Mouse (Mus musculus): ENCODE data around the gene Kras.

Gene Kras

DNA sequence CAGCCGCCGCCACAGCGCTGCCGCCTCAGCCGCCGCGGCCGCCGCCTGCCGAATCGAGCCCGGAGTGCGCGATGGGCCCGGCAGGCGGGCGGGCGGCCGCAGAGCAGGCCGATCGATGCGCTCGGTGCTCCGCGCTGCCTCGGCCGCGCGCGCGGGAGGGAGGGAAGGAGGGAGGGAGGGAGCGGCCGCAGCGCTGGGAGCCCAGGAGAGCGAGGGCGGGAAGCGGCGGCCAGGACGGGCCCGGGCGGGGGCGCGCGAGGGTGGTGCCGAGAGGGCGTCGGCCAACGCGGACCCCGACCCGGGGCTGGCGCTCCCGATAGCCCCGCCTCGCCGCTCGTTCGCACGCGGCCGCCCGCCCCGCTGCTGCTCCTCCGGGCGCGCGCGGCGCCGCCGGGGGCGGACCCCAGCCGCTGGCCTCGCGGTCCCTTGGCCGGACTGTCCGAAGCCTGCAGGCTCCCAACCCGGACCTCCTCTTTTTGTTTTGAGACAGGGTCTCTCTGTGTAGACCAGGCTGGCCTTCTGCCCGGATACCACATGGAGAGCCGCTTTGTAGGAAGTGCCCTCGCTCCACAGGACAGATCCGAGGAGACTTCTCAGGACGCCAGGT, at the start of gene Kras:
TSS of gene Kras (minus strand) at position 55 of the 607 bp plus-strand sequence.
- peak; percentile 87 to 95 for DNase-seq

DNA sequence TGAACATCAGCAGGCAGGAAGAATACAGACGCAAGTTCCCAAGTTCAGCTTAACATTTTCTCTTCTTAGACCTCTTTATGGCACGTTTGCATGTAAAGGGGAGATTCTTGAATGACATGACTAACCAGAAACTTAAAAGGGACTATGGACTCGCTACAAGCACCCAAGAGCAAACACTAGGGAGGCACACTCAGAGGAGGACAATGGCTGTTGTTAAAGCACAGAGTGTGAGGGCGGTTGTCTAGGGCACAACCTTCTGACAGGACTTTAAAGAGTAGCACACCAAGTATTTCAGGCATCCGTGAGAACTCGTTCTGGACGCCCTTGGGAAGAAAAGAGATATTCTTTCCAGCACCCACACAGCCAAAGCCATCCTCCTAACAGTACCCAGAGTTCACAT, 47.6 kb upstream of the Kras start:
- DNase-seq, result no peak

DNA sequence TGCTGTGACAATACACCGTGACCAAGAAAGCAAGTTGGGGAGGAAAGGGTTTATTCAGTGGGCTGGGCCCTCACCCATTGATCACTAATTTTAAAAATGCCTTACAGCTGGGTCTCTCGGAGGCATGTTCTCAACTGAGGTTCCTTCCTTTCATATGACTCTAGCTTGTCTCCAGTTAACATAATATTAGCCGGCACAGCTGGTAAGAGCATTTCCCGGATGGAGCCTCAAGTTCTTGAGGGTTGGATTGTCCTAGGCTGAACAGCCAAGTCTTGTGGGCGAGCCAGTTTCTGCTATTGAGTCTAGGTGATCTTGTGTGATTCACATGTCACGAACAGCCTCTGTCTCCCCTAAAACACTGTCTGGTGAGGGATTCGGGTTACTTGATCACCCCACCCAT, 46.9 kb upstream of the Kras start:
- DNase-seq, result no peak

DNA sequence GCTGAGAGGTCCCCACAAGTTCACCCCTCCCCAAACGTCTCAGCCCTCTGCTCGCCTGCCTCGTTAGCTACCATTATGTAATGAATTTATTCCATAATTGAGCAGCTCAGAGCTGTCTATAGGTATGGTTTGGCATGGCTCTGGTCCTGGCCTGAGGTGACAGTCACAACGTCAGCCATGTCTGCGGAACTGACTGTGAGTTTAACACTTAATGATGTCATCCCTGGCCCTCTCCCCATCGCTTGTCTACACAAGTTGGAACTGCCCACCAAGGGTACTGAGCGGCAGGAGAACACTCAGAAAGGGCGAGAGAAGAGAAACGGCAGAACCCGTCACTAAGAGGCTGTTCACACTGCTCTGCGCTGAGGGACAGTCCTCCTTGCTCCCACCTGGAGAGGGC, 45.1 kb upstream of the Kras start:
- DNase-seq, result no peak

DNA sequence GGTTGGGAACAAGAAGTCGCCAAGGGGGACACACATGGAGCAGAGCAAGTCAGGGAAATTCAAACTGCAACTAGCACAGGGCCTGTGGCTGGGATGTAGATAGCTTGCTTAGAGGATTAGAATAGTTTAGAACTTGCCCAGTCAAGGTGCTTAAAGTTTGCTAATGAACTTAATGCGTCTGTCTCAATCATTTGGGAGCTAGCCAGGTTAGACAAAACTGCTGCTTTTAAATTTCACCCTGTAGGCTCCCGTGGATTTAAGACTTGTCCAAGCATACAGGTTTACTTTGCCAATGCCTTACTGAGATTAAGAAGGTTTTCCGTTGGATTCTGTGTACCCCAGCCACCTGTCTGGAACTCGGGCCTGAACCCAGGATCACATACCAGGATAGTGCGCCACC, 43.1 kb upstream of the Kras start:
- no peak for DNase-seq

DNA sequence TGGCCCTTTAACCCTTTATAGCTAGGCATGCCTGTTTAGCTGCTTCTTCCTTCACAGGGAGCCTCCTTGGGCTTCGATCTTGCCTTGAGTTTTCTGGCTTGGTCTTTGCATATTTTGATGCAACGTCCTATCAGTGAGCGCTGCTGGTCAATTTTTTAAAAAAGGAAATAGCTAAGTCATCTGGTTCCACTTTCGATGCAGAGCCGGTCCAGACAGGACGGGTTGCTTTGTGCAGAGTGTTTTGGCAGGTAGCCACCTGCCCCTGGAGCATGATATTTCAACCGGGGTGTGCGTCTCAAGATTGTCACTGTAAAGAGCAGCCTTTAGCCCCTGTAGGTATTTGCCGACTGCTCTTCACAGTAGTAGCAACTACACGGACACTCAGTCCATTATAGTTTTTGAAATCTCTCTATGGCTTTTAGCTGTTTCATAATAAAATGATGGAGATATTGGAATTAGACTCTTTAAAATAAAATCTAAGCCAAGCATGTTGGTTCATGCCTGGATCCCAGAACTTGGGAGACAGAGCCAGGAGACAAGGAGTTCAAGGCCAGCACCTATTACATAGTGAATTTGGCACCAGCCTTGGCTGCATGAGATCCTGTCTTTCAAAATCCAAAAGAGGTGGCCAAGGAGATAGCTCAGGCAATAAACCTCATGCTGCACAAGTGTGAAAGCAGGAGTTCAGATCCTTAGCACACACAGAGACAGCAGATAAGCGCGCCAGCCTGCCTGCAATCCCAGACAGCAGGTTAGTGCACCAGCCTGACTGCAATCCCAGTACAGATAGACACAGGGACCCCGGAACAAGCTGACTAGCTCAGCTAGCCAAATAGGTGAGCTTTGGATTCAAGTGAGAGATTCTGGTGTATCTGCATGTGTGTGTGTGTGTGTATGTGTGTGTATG, 41.6 kb upstream of the Kras start:
- DNase-seq, result no peak

DNA sequence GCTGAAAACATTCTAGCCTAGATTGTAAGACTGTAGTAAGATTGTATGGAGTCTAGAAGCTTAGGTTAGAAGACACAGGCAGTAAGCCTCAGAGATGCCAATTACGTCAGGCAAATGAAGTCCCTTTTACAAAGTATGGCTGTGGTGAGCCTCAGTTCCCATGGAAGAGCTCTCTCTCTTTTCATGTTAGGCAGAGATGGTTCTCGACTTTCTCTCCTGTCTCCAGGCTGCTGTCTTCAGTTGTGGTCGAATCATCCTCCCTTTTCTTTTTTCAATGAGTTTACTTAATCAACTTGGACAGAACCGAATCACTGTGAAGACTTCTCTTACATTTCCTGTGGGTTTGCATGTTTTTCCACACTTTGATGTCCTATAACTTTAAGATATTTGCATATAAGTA, 35.6 kb upstream of the Kras start:
- no peak for DNase-seq

DNA sequence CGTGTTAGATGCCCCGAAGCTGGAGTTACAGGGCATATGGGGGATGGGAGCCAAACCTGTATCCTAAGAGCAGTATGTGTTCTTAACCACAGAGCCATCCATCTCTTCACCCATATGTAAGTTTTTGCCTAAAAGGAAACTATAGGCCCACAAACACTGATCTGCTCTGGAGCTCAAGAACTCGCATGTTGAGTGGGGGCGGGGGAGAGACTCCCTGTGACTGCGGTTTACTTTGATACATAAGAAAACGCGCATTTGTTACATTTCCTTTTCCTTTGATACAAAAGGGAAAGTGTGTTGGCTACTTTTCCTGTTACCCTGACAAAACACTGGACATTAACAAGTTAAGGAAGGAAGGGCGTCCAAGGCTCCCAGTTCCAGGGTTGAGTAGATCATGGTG, 34.2 kb upstream of the Kras start:
- DNase-seq, result no peak

DNA sequence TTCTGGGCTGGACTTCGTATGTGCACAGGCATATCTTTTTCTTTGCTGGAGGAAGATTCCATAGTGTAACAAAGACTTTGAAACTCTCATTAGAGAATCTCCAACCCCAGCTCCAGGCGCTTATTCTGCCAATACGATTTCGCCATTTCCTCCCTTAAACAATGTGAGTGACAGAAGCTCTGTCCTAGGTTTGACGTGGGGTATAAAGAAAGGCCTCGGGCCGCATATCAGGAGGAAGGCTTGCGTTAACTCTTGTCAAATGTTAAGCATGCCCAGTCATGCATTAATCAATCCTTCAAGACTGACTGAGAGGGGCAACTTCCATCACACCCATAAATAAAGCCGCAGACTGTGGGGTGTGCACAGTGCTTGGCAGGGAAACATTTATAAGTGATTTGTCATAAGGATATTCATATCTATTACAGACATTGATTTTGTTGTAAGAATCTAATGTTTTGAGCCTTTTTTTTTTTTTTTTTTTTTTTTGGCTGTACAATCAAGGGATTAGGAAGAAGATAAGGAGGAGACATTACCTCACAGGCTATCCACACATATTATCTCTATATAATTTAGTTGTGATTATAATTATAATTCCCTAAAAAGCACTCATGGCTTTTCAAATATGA, 27.2 kb upstream of the Kras start:
- DNase-seq, result no peak

DNA sequence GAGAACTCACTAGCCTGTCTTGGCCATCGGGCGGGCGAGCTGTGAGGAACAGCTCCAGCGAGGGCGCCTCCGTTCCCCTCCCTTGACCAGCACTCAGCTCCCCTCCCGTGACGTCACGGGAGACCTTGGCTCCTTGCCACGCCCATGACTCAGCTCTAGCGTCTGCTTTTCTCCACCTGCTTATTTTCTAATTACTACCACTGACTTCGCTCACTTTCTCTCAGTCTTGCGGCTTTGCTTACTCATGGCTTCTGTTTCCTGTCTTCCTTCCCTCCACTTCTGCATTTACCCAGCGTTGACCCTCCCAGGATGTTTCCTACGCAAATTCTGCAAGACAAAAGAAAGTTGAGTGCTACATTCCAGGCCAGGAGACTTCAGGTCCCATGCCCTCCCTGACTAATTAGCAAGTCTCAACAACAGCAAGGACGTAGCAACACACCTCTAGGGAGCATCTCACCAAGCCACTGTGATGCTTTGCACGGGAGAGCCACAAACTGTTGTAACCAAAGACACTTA, 26.3 kb upstream of the Kras start:
- peak; percentile 38 to 52 for DNase-seq

DNA sequence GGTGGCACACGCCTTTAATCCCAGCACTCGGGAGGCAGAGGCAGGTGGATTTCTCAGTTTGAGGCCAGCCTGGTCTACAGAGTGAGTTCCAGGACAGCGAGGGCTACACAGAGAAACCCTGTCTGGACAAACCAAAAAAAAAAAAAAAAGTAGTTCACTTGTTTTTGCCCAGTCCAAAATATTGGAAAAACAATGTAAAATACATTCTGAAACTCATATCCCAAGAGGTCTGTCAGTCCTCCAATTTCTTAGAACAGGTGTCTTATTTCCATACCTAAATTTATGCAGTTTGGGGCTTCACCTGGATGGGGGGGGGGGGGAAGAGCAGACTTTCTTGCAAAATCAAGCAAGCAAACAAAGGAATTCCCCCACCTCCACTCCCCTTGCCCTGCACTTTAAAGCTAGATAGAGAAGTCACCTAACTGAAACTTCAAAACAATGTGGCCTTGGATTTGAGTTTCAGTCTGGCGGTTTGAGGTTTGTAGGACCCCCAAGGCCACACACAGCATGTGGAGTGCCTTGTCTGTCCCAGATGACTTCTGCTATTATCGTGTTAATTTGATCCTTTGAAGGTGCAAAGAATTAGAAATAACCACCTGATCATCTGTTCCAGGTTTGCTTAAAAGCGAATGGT, 25.7 kb upstream of the Kras start:
- no peak for DNase-seq

DNA sequence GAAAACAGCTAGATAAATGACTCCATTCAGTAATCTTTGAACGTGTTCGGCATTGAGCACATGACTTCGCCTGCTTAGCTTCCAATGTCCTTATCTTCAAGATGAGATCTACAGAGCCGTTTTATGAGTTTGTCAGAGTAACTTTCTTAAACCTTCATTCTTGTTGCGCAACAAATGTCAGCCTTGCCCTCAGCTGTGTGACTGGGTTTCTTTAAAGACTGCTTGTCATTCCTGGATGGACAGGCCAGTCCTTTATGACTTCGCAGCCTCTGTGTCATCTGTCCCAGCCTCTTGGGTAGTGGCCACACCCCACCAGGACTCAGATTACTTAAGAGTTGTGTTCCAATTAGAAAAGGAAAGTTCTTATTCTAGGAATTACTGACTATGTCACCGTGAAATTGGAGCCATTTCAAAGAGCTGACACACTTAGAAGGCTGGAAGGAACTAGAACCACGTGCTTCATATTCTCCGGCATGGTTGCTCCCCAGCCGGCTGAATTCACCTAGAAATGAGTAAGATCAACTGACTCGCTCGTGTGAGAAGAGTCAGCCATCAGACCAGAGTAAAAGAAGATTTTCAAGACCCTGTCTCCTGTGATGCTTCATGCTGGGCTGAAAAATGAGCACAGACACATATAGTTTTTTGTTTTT, 24.1 kb upstream of the Kras start:
- DNase-seq, result no peak

DNA sequence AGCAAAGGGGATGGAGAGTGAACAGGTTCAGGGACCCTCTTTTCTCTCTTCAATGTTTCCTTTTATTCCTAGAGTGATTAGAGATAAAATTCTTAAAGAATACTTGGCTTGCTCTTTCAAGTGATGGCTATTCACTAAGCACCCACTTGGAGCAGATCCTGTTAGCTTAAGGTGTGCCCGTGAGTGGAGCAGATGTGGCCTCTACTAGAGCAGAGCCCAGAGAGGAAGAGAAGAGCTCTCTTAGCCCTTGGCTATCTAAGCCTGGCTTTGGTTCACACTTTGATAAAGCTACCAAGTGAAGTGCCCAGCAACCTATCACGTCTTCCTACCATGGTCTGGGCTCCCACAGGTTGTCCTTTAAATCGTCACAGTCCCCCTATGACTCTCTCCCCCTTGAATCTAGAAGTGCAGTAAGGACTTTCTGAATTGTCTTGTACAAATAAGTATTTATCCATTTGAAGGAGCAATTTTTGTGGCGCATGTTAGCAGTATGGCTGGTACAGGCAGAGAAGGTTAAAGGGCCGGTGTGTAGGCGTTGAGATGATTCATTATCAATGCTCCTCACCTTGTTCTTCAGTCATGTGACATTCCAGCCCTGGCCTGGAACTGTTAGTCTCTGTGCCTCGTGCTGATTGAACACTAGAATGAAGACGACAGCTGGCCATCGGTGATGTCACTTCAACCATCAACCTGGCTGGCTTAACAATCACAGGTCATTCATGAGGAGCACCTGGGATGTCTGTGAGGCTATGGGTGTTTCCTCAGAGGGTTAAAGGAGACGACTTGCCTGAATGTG, 22.3 kb upstream of the Kras start:
- no peak for DNase-seq

DNA sequence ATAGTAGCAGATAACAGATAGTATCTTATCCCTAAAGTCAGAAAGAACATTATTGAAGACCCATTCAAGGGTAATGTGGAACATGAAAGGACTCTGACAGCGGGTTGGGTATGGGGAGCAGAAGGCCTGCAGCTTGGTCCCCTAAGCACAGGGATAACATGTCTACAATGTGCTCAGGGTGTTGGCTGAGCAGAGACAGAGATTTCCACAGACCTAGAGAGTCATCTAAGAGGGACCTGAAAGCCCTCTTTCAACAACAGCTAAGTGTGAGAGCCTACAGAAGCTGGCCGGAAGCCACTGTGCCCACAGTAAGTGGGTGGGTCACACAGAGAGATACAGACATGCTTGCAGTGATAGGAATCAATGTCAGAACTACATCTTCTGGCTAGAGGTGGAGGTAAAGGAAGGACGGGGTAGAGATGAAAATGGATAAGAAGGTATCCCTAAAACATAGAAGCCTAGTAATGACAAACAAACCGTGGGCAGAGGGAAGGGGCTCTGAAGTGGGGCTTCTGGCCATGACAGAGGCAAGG, 19.3 kb upstream of the Kras start:
- no peak for DNase-seq

DNA sequence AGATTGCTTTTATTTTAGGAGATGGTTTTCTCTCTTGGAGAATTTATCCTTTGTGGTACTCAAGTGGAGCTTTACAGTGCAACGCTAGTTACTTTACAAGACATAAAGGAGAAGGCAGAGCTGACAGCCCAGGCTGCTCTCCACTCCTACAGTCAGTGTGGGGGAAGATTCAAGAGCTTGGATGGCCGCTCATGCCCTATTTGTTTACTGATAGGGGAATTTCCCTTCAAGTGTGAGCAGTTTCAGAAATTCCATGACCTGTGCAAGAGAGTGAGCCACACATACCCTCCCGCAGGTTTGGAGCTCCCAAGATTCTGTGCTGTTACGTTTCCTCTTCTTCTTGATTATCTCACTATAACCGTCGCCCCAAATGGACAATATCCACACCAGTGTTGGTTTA, 17.7 kb upstream of the Kras start:
- DNase-seq, result no peak

DNA sequence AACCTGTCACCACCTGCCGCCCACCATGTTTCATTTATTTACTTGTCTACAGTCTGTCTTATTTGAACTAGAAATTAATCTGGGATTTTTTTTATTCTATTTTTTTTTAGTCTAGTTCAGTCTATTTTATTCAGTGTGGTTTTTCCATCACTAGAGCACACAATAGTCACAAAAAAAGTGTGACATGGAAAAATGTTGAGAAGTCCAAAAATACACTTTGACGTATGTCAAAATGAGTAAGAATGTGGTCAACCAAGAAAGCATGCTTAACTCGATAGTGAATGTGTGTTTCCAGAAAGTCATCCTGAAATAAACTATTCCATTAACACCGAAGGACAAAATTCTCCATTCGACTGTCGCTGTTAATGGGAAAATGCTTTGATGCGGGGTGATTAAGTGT, 12.3 kb upstream of the Kras start:
- no peak for DNase-seq

DNA sequence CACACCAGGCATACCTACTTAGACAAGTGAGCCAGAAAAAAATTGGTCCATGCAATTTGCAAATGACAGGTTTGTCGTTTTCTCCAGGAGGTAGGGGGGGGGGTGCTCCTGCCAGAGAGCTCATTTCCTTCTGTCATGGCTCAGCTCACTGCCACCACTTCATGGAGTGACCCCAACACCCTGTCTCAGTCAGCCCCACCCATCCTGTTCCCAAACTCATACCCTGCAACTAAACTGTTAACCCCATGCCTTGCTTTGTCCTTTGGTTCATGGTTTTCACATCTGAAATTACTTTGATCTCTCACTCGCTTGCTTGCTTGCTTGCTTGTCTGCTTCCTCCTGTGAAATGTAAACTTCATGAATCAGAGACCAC, 6.6 kb upstream of the Kras start:
- no peak for DNase-seq

DNA sequence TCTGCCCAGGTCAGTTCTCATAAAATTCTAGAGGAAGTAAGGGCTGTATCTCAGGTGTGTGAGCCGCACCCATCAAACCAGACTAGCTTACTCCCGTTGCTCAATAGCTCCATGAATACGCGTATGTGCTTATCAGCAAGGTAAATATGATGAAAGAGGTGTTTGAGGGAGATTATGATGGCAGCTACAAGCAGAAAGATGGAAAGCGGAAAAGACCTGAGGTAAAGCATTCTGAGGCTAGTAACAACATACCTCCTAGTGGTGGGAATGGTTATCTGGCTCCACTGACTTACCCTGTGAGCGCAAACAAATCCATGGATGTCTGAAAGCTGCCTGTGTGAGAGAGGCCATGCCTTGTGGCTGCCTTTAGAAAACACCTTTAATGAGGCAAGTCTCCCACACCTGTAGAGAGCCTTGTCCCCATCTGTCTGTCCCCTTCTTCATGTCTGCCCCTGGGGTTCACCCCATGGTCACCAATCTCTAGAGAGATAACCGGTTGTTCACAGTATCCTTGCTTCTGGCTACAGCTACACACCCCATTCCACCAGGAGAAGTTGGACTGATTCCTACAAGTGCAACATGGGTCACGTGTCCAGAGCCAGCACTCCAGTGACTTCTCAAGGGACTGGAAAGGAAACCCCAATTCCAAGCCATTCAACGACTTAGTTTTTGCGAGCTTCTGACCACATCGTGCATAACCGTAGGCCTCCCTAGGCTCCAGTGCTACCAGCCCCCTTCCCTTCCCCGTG, 6.1 kb upstream of the Kras start:
- DNase-seq, result no peak

DNA sequence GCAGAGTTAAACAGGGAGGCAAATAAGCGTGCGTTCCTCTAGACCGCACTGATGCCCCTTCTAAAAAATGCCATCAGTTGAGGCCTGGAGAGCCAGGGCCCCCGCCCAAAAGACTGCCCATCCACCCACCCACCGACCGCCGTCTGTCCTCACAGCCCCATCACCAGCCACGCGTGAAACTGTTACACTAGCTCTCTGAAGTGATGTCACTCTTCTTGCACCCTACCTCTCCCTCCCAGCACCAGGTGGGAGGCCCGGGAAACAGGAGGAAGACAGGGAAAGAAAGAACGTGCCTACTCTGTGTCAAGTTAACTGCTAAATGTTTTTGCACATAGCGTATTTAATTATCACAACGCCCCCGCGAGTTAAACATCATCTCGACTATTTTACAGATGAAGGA, 781 bp upstream of the Kras start:
- peak in 1 of 2 experiments; percentile 41 for DNase-seq

DNA sequence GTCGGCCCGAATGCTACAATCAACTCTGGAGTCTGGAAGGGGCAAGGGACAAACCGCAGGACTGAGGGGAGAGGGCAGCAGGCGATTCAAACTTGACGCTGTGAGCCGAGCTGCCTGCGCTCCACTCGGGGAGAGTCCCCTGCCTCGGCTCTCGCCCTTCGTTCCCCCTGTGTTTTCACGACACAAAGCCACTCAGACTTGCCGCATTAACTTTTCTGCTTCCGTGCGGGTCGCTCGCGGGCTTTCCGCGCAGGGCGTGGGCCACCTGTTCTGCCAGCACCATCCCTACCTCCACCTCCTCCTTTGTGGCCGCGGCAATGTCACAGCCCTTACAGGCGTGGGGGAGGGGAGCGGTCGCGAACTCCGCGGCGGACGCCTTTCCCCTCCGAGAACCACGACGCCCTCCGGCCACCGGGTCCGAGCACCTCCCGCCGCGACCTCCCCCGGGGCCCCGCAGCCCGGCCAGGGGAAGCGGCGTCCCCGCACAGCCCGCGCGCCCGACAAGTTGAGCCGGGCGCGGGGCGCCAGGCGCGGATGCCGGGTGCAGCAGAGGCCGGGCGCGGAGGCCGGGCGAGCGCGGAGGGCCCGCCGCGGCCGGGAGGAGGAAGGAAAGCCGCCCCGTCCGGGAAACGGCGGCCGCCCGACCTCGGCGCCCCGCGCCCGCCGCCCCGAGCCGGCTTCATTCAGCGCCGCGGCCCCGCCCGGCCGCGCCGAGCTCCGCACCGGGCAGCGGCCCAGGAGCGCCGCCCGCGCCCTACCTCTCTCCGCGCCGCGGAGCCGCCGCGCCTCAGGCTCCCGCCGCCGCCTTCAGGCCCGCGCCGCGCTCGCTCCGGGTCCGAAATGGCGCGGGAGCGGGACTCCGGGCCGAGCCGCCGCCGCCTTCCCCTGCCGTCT, 501 bp downstream of the Kras start:
- peak; percentile 67 to 75 for DNase-seq

All from cerebellum, adult 18-20 months (tissue).